Mouse (Mus musculus) spleen, adult 2 months (tissue): ENCODE data around the gene Kank3.

ENCODE experiments used
- CTCF ChIP-seq: fragments of 200-500 bp; IDR thresholded peaks from 2 replicates; pipeline ENCODE4 v1.5.1; 2011; ENCODE audit warnings: mild to moderate bottlenecking, inconsistent platforms; ENCODE audit not compliant: insufficient read depth, insufficient read length, insufficient replicate concordance; ENCODE audit errors: extremely low read depth
- POLR2A ChIP-seq: fragments of 200-500 bp; IDR thresholded peaks from 2 replicates; pipeline ENCODE4 v1.6.1; 2011; ENCODE audit warnings: low read depth, low read length, inconsistent platforms

DNA sequence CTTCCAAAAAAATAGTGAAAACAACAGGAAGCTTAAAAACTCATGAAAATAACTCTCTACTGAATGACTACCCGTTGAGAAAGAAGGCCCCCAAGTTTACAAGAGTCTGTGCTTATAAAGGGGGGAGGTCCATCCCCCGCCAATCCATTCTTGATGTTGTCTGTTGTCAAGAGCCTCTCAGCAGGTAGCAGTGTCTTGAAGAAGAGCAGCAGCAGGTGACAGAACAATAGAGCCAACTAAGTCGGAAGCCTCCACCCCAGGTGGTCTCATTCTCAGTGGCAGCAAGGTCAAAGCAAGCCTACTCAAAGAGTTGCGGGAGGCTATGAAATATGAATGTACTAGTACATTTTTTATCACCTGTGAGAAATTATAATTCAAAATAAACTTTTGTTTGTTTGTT is 47.5 kb downstream of the Kank3 start:
- TF ChIP-seq CTCF (no peak), POLR2A (no peak)
